In the genomic region with DNA sequence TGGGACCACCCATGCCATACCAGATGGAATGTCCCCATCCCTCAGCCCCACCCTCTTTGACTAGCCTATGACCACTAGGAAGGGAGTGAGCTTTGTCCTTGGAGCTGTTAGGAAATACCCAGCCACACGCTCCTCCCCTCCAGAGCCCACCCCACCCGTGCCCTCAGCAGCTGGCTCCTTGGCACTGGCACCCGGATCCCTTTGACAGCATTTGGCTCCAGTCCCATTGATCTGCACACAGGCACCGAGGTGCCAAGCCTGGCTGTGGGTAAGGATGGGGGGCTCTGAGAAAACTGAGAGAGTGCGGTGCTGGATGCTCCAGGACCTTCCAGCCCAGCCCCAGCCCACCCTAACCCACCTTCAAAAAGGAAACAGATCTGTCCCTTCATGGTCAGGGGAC, we compare ENCODE assay signal across 10 mouse cellular contexts. TPM values are rescaled to one million over a fixed set of nuclear protein-coding genes. Genes with fewer than 3 reads are reported as not detected.
A peak's percentile ranks its signal among the peaks of the same experiment; 100 is the strongest.
DNase-seq lines count a peak whose midpoint lies in the region; ATAC-seq and TF ChIP-seq lines count a peak whose summit lies in the region.
"Had no signal": no experiment of that assay in that cellular context is flagged by ENCODE, and none has a peak within 500 bp of the region (broad histone marks: within the 10 kb centered on the region; RNA-seq: fewer than 3 reads in every experiment).

No protein-coding gene starts in this region.

- H3K27me3 ChIP-seq in hindbrain, postnatal 0 days (ENCODE audit: insufficient read depth, low read length): no peaks in the 10 kb centered on the region
- peaks cover 1% of the 10 kb centered on the region for H3K27me3 ChIP-seq in intestine, embryonic 16.5 days (replicated peaks; ENCODE audit: control insufficient read depth, insufficient read depth, low read length)

- peak overlapping the region; percentile 84 for H3K27ac ChIP-seq in hindbrain, postnatal 0 days
- H3K27ac ChIP-seq in intestine, embryonic 16.5 days (ENCODE audit: low read length): no peak overlapping the region

- H3K4me2 ChIP-seq in hindbrain, postnatal 0 days (ENCODE audit: low read depth, low read length): peak overlapping the region; percentile 52
- no peak overlapping the region for H3K4me2 ChIP-seq in intestine, embryonic 16.5 days (ENCODE audit: low read depth, low read length)
- H3K4me2 ChIP-seq: liver, embryonic 11.5 days had no signal

- H3K4me3 ChIP-seq in hindbrain, postnatal 0 days (ENCODE audit: low read length): peak overlapping the region; percentile 35
- H3K4me3 ChIP-seq in intestine, embryonic 16.5 days (ENCODE audit: low read length): no peak overlapping the region

- ATAC-seq in hindbrain, postnatal 0 days: peak; percentile 88
- ATAC-seq in intestine, embryonic 16.5 days: no peak

- peak; percentile 27 for DNase-seq in adrenal gland, postnatal 10 days
- DNase-seq in adrenal gland, adult (ENCODE audit: inconsistent age in 2 of 2, low spot score in 1 of 2): no peak
- DNase-seq in left cerebral cortex, postnatal 14 days (ENCODE audit: low spot score in 2 of 2): peak; percentile 57 to 76
- DNase-seq in left cerebral cortex, adult 9 months (ENCODE audit: low spot score in 2 of 2): no peak
- DNase-seq in cerebellum, adult 11-12 months: peak; percentile 77
- peak; percentile 93 for DNase-seq in hindbrain, postnatal 0 days (ENCODE audit: low spot score)
- no peak for DNase-seq in embryo, embryonic 9.5 days (ENCODE audit: extremely low spot score)
- DNase-seq: kidney, adult 18-20 months had no signal

- peak overlapping the region; percentile 47 for H3K9ac ChIP-seq in hindbrain, postnatal 0 days (replicated peaks; ENCODE audit: low read length)
- no peak overlapping the region for H3K9ac ChIP-seq in intestine, embryonic 16.5 days (ENCODE audit: low read depth, low read length)

- 28% methylated on average over 5 of the region's 5 CpGs for WGBS in hindbrain, postnatal 0 days
- WGBS in intestine, embryonic 16.5 days: 61% methylated on average over 5 of the region's 5 CpGs

- 0 out of 2 replicates have a peak, but pooled peaks have one; percentile 13 for TF ChIP-seq CTCF in hindbrain, postnatal 0 days (IDR thresholded peaks at IDR 0.05; ENCODE audit: low read depth)

- intact Hi-C loops in left cerebral cortex, postnatal 14 days (cut with DNase I): no loop called here

- no peaks in the 10 kb centered on the region for H3K36me3 ChIP-seq in hindbrain, postnatal 0 days (ENCODE audit: insufficient read depth, low read length)
- no peaks in the 10 kb centered on the region for H3K36me3 ChIP-seq in intestine, embryonic 16.5 days (ENCODE audit: control insufficient read depth, insufficient read depth, low read length)

- peaks cover 21% of the 10 kb centered on the region for H3K4me1 ChIP-seq in hindbrain, postnatal 0 days (ENCODE audit: insufficient read depth, low read length)
- no peaks in the 10 kb centered on the region for H3K4me1 ChIP-seq in intestine, embryonic 16.5 days (ENCODE audit: control insufficient read depth, insufficient read depth, low read length)

- no peaks in the 10 kb centered on the region for H3K9me3 ChIP-seq in hindbrain, postnatal 0 days (ENCODE audit: low read length)
- no peaks in the 10 kb centered on the region for H3K9me3 ChIP-seq in intestine, embryonic 16.5 days (ENCODE audit: control insufficient read depth, low read length)

RNA-seq across cellular contexts. Expression of a gene that starts 23.9 kb away (rescaled TPM):
- total RNA-seq in adrenal gland, postnatal 10 days (2021): 10 to 100 TPM; 54.3 to 64.8 TPM
- total RNA-seq in left cerebral cortex, postnatal 14 days (2021): 10 to 100 TPM; 19.0 to 20.9 TPM
- total RNA-seq in hindbrain, postnatal 0 days (2014; rRNA removed): 19.9 and 22.3 TPM in 2 replicates
- 18.6 and 20.6 TPM in 2 replicates for polyA plus RNA-seq in hindbrain, postnatal 0 days (2015; fragmentation: Nextera tagmentation; extraction: Ambion mirVana)
- 31.4 and 34.5 TPM in 2 replicates for polyA plus RNA-seq in intestine, embryonic 16.5 days (2015; fragmentation: Nextera tagmentation; extraction: Ambion mirVana)

RNA-seq across cellular contexts. Expression of a gene that starts 52.4 kb away (rescaled TPM):
- total RNA-seq in adrenal gland, postnatal 10 days (2021): 10 to 100 TPM; 12.0 to 14.3 TPM
- 10 to 100 TPM; 27.2 to 29.7 TPM for total RNA-seq in left cerebral cortex, postnatal 14 days (2021)
- 9.2 and 10.0 TPM in 2 replicates for total RNA-seq in hindbrain, postnatal 0 days (2014; rRNA removed)
- polyA plus RNA-seq in hindbrain, postnatal 0 days (2015; fragmentation: Nextera tagmentation; extraction: Ambion mirVana): 12.4 and 12.6 TPM in 2 replicates
- polyA plus RNA-seq in intestine, embryonic 16.5 days (2015; fragmentation: Nextera tagmentation; extraction: Ambion mirVana): 4.1 and 5.2 TPM in 2 replicates

Comparison
In these comparisons a context has a peak if more than half of its experiments do, and no peak if none do; other contexts are left out.
1. DNase-seq: peak in adrenal gland, postnatal 10 days (single experiment), left cerebral cortex, postnatal 14 days (2 of 2), cerebellum, adult 11-12 months (single experiment) and hindbrain, postnatal 0 days (single experiment); none in adrenal gland, adult (0 of 2), left cerebral cortex, adult 9 months (0 of 2) and embryo, embryonic 9.5 days (single experiment).